Mouse (Mus musculus) CD4-positive helper T cell, adult 2 months (primary cell): Measurements from ENCODE around the gene Kcnip3.

Source experiments
- DNase-seq: peaks from one replicate; pipeline ENCODE4 v3.0.0-alpha.2; 2012; ENCODE audit warnings: low read depth, missing footprints, low spot score

Kcnip3 gene

GRCm38 (mm10) chr2:127471281-127471680 is 50.6 kb downstream of the Kcnip3 start:
- no peak for DNase-seq

- no peak for DNase-seq
Measured at GRCm38 (mm10) chr2:127470661-127471060, 51.2 kb downstream of the Kcnip3 start.

- no peak for DNase-seq
Measured at GRCm38 (mm10) chr2:127470183-127470582, 51.7 kb downstream of the Kcnip3 start.

GRCm38 (mm10) chr2:127462314-127462713 is 59.6 kb downstream of the Kcnip3 start:
- peak; percentile 31 for DNase-seq

GRCm38 (mm10) chr2:127461351-127461750 is 60.5 kb downstream of the Kcnip3 start:
- no peak for DNase-seq

GRCm38 (mm10) chr2:127459341-127459740 is 62.6 kb downstream of the Kcnip3 start:
- no peak for DNase-seq

- DNase-seq: peak; percentile 44
Measured at GRCm38 (mm10) chr2:127453764-127454163, 68.1 kb downstream of the Kcnip3 start.

GRCm38 (mm10) chr2:127453141-127453540 is 68.8 kb downstream of the Kcnip3 start:
- no peak for DNase-seq

- DNase-seq: no peak
Measured at GRCm38 (mm10) chr2:127451748-127452147, 70.1 kb downstream of the Kcnip3 start.

- no peak for DNase-seq
Measured at GRCm38 (mm10) chr2:127449691-127450090, 72.2 kb downstream of the Kcnip3 start.

- no peak for DNase-seq
Measured at GRCm38 (mm10) chr2:127446847-127447246, 75.0 kb downstream of the Kcnip3 start.

GRCm38 (mm10) chr2:127444055-127444789 is 77.7 kb downstream of the Kcnip3 start, which contains the start of gene Fahd2a:
Gene Fahd2a, minus strand, starts transcription at chr2:127444565.
- DNase-seq: peak; percentile 91

- DNase-seq: no peak
Measured at GRCm38 (mm10) chr2:127437697-127438096, 84.2 kb downstream of the Kcnip3 start.

GRCm38 (mm10) chr2:127435554-127435953 is 86.3 kb downstream of the Kcnip3 start:
- DNase-seq: no peak

- no peak for DNase-seq
Measured at GRCm38 (mm10) chr2:127435135-127435534, 86.8 kb downstream of the Kcnip3 start.

- no peak for DNase-seq
Measured at GRCm38 (mm10) chr2:127433487-127434295, 88.2 kb downstream of the Kcnip3 start.

- DNase-seq: peak; percentile 33
Measured at GRCm38 (mm10) chr2:127430238-127430637, 91.7 kb downstream of the Kcnip3 start.

GRCm38 (mm10) chr2:127424977-127425376 is 96.9 kb downstream of the Kcnip3 start, which contains the start of gene Gpat2:
Gene Gpat2, plus strand, starts transcription at chr2:127425199.
- no peak for DNase-seq

GRCm38 (mm10) chr2:127418266-127418970 is 103.5 kb downstream of the Kcnip3 start:
- no peak for DNase-seq

GRCm38 (mm10) chr2:127416706-127417105 is 105.2 kb downstream of the Kcnip3 start:
- DNase-seq: no peak

GRCm38 (mm10) chr2:127415806-127416205 is 106.1 kb downstream of the Kcnip3 start:
- DNase-seq: no peak

GRCm38 (mm10) chr2:127411126-127411525 is 110.8 kb downstream of the Kcnip3 start:
- DNase-seq: no peak
